Mouse (Mus musculus): ENCODE data around the gene Mn1.

DNA sequence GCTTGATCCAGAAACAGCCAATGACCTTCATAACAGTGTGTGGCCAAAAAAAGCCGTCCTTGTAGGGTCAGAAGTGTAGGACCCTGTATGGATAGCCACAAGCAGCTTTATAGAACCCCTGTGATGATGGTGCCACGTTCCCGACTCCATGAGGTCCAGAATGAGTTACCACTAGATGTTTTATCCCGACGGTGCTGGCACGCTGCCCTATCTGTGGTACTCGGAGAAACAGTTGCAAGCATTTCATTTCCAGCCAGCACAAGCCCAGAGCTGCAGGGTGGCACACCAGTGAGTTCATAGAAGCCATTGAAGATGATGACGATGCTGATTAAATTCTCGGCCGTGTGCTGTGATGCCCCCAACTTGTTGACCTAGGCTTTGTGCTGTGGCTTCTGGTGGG lies 26.3 kb upstream of the Mn1 start:
- TF ChIP-seq CTCF (conservative IDR thresholded peaks at IDR 0.05; ENCODE audit: insufficient read depth, insufficient read length, low read depth, low read length) (no peak), POLR2A (IDR thresholded peaks at IDR 0.05; ENCODE audit: low read depth, low read length) (no peak)

Data from kidney, adult 2 months (tissue).